Mouse (Mus musculus) neural tube, embryonic 14.5 days (tissue): ENCODE results near the gene Hba-a2. TPM values are rescaled to one million over a fixed set of nuclear protein-coding genes. Genes with fewer than 3 reads are reported as not detected.
"Not testable (repeated sequence)": the region's sequence is repeated elsewhere in the genome, so short reads cannot be mapped to it uniquely, and the experiment has no call there.

Experiments used
- ATAC-seq: fragments of 200-750 bp; cut with Nextera tagmentation; 2 replicates; pipeline ENCODE4 v1.8.0; 2017; ENCODE audit warnings: low read depth, mild to moderate bottlenecking, moderate TSS enrichment, moderate library complexity
- H3K27ac ChIP-seq: fragments of 300-500 bp; sonication (generic); 2 replicates; pipeline ENCODE4 v1.5.1; 2014; ENCODE audit warnings: low read depth, mild to moderate bottlenecking, control low read depth, low read length, moderate library complexity, mixed read lengths
- H3K27me3 ChIP-seq: fragments of 300-500 bp; sonication (generic); 2 replicates; pipeline ENCODE4 v1.6.1; 2014; ENCODE audit warnings: low read length; ENCODE audit not compliant: control insufficient read depth, insufficient read depth
- H3K36me3 ChIP-seq: fragments of 300-500 bp; sonication (generic); 2 replicates; pipeline ENCODE4 v1.6.1; 2014; ENCODE audit warnings: low read length, mixed read lengths; ENCODE audit not compliant: control insufficient read depth, insufficient read depth
- H3K4me1 ChIP-seq: fragments of 300-500 bp; sonication (generic); 2 replicates; pipeline ENCODE4 v1.6.1; 2014; ENCODE audit warnings: low read length; ENCODE audit not compliant: control insufficient read depth, insufficient read depth
- H3K4me2 ChIP-seq: fragments of 300-500 bp; sonication (generic); 2 replicates; pipeline ENCODE4 v1.6.1; 2014; ENCODE audit warnings: mild to moderate bottlenecking, low read depth, low read length, control low read depth
- H3K4me3 ChIP-seq: fragments of 300-500 bp; sonication (generic); 2 replicates; pipeline ENCODE4 v1.5.1; 2014; ENCODE audit warnings: low read depth, low read length, control low read depth, mixed read lengths
- H3K9ac ChIP-seq: fragments of 300-500 bp; sonication (generic); replicated peaks from 2 replicates; pipeline ENCODE4 v1.6.1; 2014; ENCODE audit warnings: low read depth, mild to moderate bottlenecking, control low read depth, low read length, mixed read lengths
- H3K9me3 ChIP-seq: fragments of 300-500 bp; sonication (generic); 2 replicates; pipeline ENCODE4 v1.6.1; 2016; ENCODE audit warnings: low read length; ENCODE audit not compliant: control insufficient read depth
- WGBS: fragments of 180-500 bp; shearing (Covaris S2); extraction: QIAGEN DNeasy Blood & Tissue Kit; methylation state at CpG from one replicate; pipeline ENCODE4 v1.1.7; 2014; 5-methylcytosine and 5-hydroxymethylcytosine counted together
- polyA plus RNA-seq: library from polyadenylated mRNA; unstranded; fragments of >200 nt; fragmentation: Nextera tagmentation; extraction: Ambion mirVana; gene quantifications from 2 replicates; pipeline ENCODE4 v1.2.1, GENCODE M21; 2014

The Hba-a2 gene
- 5,205 and 6,030 TPM in 2 replicates for polyA plus RNA-seq

GRCm38 (mm10) chr11:32296203-32296602 lies at the start of gene Hba-a2:
Gene Hba-a2, plus strand, starts transcription at chr11:32296489.
- H3K4me1 ChIP-seq, H3K9ac ChIP-seq, H3K36me3 ChIP-seq, H3K27me3 ChIP-seq, H3K4me2 ChIP-seq, H3K4me3 ChIP-seq, H3K27ac ChIP-seq, ATAC-seq, H3K9me3 ChIP-seq: not testable (repeated sequence)
- no CpG with 5 or more reads among the region's 4 CpGs for WGBS

- ATAC-seq, result no peak
- no peak overlapping the region for H3K9ac ChIP-seq
- no peak overlapping the region for H3K4me3 ChIP-seq
- H3K9me3 ChIP-seq, result no peaks in the 10 kb centered on the region
- no peaks in the 10 kb centered on the region for H3K4me1 ChIP-seq
- H3K36me3 ChIP-seq, result peaks cover 22% of the 10 kb centered on the region
- H3K27ac ChIP-seq, result no peak overlapping the region
- no peak overlapping the region for H3K4me2 ChIP-seq
- no peaks in the 10 kb centered on the region for H3K27me3 ChIP-seq
Measured at GRCm38 (mm10) chr11:32247068-32247467, 49.2 kb upstream of the Hba-a2 start.

GRCm38 (mm10) chr11:32248350-32248749 lies 47.9 kb upstream of the Hba-a2 start:
- ATAC-seq, result no peak
- H3K4me3 ChIP-seq, result no peak overlapping the region
- 95% methylated on average over 3 of the region's 3 CpGs for WGBS

GRCm38 (mm10) chr11:32250880-32251763 lies 45.2 kb upstream of the Hba-a2 start:
- Histone ChIP-seq H3K36me3 (peaks cover 39% of the 10 kb centered on the region), H3K4me3 (no peak overlapping the region), H3K27me3 (no peaks in the 10 kb centered on the region), H3K9ac (no peak overlapping the region), H3K9me3 (no peaks in the 10 kb centered on the region), H3K27ac (no peak overlapping the region), H3K4me2 (no peak overlapping the region), H3K4me1 (no peaks in the 10 kb centered on the region)
- 84% methylated on average over 8 of the region's 8 CpGs for WGBS
- no peak for ATAC-seq

More at GRCm38 (mm10) chr11:32248350-32248749, 47.9 kb upstream of the Hba-a2 start:
- no peak overlapping the region for H3K4me2 ChIP-seq
- no peaks in the 10 kb centered on the region for H3K27me3 ChIP-seq
- H3K36me3 ChIP-seq, result peaks cover 35% of the 10 kb centered on the region
- H3K9ac ChIP-seq, result no peak overlapping the region
- H3K4me1 ChIP-seq, result no peaks in the 10 kb centered on the region
- no peaks in the 10 kb centered on the region for H3K9me3 ChIP-seq
- H3K27ac ChIP-seq, result no peak overlapping the region

- Histone ChIP-seq H3K4me2 (no peak overlapping the region), H3K27ac (no peak overlapping the region), H3K27me3 (no peaks in the 10 kb centered on the region), H3K4me3 (no peak overlapping the region), H3K4me1 (no peaks in the 10 kb centered on the region), H3K36me3 (peaks cover 31% of the 10 kb centered on the region), H3K9me3 (no peaks in the 10 kb centered on the region), H3K9ac (no peak overlapping the region)
- ATAC-seq, result no peak
- 88% methylated on average over 1 of the region's 1 CpGs for WGBS
Measured at GRCm38 (mm10) chr11:32253121-32253520, 43.2 kb upstream of the Hba-a2 start.

- 100% methylated on average over 1 of the region's 1 CpGs for WGBS
- no peak overlapping the region for H3K27ac ChIP-seq
- peaks cover 22% of the 10 kb centered on the region for H3K36me3 ChIP-seq
- ATAC-seq, result no peak
- no peaks in the 10 kb centered on the region for H3K9me3 ChIP-seq
- H3K4me1 ChIP-seq, result no peaks in the 10 kb centered on the region
- H3K27me3 ChIP-seq, result no peaks in the 10 kb centered on the region
- no peak overlapping the region for H3K4me3 ChIP-seq
- H3K9ac ChIP-seq, result no peak overlapping the region
- no peak overlapping the region for H3K4me2 ChIP-seq
Measured at GRCm38 (mm10) chr11:32256146-32256545, 40.1 kb upstream of the Hba-a2 start.

GRCm38 (mm10) chr11:32256566-32256965 lies 39.7 kb upstream of the Hba-a2 start:
- peaks cover 22% of the 10 kb centered on the region for H3K36me3 ChIP-seq
- no peaks in the 10 kb centered on the region for H3K27me3 ChIP-seq
- ATAC-seq, result no peak
- H3K9me3 ChIP-seq, result no peaks in the 10 kb centered on the region
- WGBS, result 97% methylated on average over 3 of the region's 3 CpGs
- H3K4me1 ChIP-seq, result no peaks in the 10 kb centered on the region
- H3K4me3 ChIP-seq, result no peak overlapping the region
- no peak overlapping the region for H3K4me2 ChIP-seq
- no peak overlapping the region for H3K9ac ChIP-seq
- H3K27ac ChIP-seq, result no peak overlapping the region

- H3K9me3 ChIP-seq, result no peaks in the 10 kb centered on the region
- no peak overlapping the region for H3K9ac ChIP-seq
- H3K36me3 ChIP-seq, result no peaks in the 10 kb centered on the region
- no peaks in the 10 kb centered on the region for H3K27me3 ChIP-seq
- 83% methylated on average over 10 of the region's 10 CpGs for WGBS
- peaks cover 7% of the 10 kb centered on the region; the same call in 1 of the 2 replicates for H3K4me1 ChIP-seq
- H3K4me3 ChIP-seq, result no peak overlapping the region
- ATAC-seq, result no peak
- no peak overlapping the region for H3K27ac ChIP-seq
- H3K4me2 ChIP-seq, result no peak overlapping the region
Measured at GRCm38 (mm10) chr11:32262674-32263415, 33.4 kb upstream of the Hba-a2 start.
